Mouse (Mus musculus) spleen, adult 2 months (tissue): ENCODE results near the gene Sall1.

ENCODE experiments used
- CTCF ChIP-seq: fragments of 200-500 bp; IDR thresholded peaks from 2 replicates; pipeline ENCODE4 v1.5.1; 2011; ENCODE audit warnings: mild to moderate bottlenecking, inconsistent platforms; ENCODE audit not compliant: insufficient read depth, insufficient read length, insufficient replicate concordance; ENCODE audit errors: extremely low read depth
- POLR2A ChIP-seq: fragments of 200-500 bp; IDR thresholded peaks from 2 replicates; pipeline ENCODE4 v1.6.1; 2011; ENCODE audit warnings: low read depth, low read length, inconsistent platforms

GRCm38 (mm10) chr8:89007114-89007513 lies 36.8 kb downstream of the Sall1 start:
- no peak for TF ChIP-seq CTCF
- no peak for TF ChIP-seq POLR2A
